Mouse (Mus musculus) embryonic facial prominence, embryonic 12.5 days (tissue): ENCODE results near the gene Cox7a2. TPM values are rescaled to one million over a fixed set of nuclear protein-coding genes. Genes with fewer than 3 reads are reported as not detected.

Experiments used
- ATAC-seq: fragments of 200-750 bp; cut with Nextera tagmentation; 2 replicates; pipeline ENCODE4 v1.8.0; 2017; ENCODE audit not compliant: insufficient number of reproducible peaks, insufficient read depth, low FRiP score, low TSS enrichment
- H3K27ac ChIP-seq: fragments of 300-500 bp; sonication (generic); 2 replicates; pipeline ENCODE4 v1.5.1; 2016; ENCODE audit warnings: mild to moderate bottlenecking
- H3K27me3 ChIP-seq: fragments of 300-500 bp; sonication (generic); 2 replicates; pipeline ENCODE4 v1.6.1; 2016; ENCODE audit warnings: mild to moderate bottlenecking, moderate library complexity
- H3K36me3 ChIP-seq: fragments of 300-500 bp; sonication (generic); 2 replicates; pipeline ENCODE4 v1.6.1; 2016; ENCODE audit warnings: mild to moderate bottlenecking
- H3K4me1 ChIP-seq: fragments of 300-500 bp; sonication (generic); 2 replicates; pipeline ENCODE4 v1.6.1; 2016
- H3K4me2 ChIP-seq: fragments of 300-500 bp; sonication (generic); replicated peaks from 2 replicates; pipeline ENCODE4 v1.6.1; 2016; ENCODE audit warnings: mild to moderate bottlenecking, moderate library complexity
- H3K4me3 ChIP-seq: fragments of 300-500 bp; sonication (generic); 2 replicates; pipeline ENCODE4 v1.5.1; 2016; ENCODE audit warnings: mild to moderate bottlenecking
- H3K9ac ChIP-seq: fragments of 300-500 bp; sonication (generic); 2 replicates; pipeline ENCODE4 v1.6.1; 2016; ENCODE audit warnings: mild to moderate bottlenecking, moderate library complexity
- H3K9me3 ChIP-seq: fragments of 300-500 bp; sonication (generic); 2 replicates; pipeline ENCODE4 v1.6.1; 2016; ENCODE audit warnings: mild to moderate bottlenecking, moderate library complexity
- WGBS: fragments of 180-500 bp; shearing (Covaris S2); methylation state at CpG from one replicate; pipeline ENCODE4 v1.1.7; 2016; 5-methylcytosine and 5-hydroxymethylcytosine counted together
- polyA plus RNA-seq: library from polyadenylated mRNA; unstranded; fragments of >200 nt; fragmentation: Nextera tagmentation; extraction: Ambion mirVana; gene quantifications from 2 replicates; pipeline ENCODE4 v1.2.1, GENCODE M21; 2016

The Cox7a2 gene
- polyA plus RNA-seq, 1 experiment from 2014 or later = 580 TPM

DNA sequence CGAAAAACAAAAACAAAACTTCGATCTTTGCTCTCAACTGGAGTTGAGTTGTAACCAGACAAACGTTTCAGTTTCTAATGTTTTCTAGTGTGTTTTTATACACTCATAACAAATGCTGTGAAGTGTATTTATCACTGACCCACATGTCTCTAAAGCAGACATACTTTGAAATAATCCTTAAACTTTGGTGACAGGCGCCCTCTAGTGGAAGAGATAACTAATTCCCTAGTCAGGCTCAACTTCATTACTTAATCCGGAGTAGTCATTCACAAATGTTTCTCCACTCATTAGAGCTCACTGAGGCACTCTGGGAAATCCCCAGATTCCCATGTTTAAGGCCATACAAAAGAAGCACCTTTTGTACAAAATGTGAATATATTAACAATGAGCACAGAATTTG is 36.6 kb downstream of the Cox7a2 start:
- Histone ChIP-seq H3K27ac (no peak overlapping the region), H3K4me3 (no peak overlapping the region), H3K4me1 (peaks cover 17% of the 10 kb centered on the region), H3K9me3 (peaks cover 3% of the 10 kb centered on the region; the same call in 1 of the 2 replicates), H3K27me3 (peaks cover 13% of the 10 kb centered on the region), H3K36me3 (no peaks in the 10 kb centered on the region), H3K4me2 (no peak overlapping the region), H3K9ac (no peak overlapping the region)
- ATAC-seq = no peak
- 36% methylated on average over 5 of the region's 5 CpGs for WGBS

DNA sequence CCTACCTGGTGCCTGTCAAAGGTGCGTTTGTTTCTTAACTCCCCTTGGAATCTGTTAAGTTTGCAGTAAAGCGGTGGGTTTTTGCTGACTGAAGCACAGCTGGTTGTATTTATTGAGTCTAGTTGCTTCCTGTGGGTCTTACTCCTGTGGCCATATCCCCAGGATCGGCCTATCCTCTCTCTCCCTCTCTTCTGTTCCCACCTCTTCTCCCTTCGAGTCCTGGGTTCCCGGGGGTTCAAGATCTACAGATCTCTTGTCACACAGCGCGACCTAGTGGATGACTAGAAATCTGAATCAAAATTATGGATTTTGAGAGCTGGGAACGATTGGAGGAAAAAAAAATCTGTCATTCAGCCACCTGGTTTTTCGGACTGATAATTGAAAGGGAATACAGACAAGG is 38.6 kb downstream of the Cox7a2 start:
- H3K4me3 ChIP-seq = no peak overlapping the region; the same call in 1 of the 2 replicates

DNA sequence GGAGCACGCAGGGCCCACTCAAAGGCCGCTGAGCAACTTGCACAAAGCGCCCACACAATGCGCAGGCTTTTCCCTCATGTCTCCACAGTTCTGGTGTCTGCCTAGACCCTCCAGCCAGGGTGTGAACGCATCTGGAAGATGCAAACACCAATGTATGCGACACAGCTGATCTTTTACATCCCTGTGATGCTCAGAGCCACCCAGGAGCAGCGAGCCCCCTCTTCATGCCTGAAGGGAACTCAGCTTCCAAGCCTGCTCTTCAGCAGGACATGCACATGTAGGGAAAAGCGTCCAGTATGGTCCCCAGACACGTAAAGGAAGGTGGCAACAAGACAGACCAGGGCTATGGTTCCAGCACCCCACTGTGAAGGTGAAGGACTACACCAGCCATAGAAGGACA is 39.5 kb downstream of the Cox7a2 start:
- no peak for ATAC-seq
- H3K27me3 ChIP-seq = peaks cover 13% of the 10 kb centered on the region
- 30% methylated on average over 9 of the region's 9 CpGs for WGBS
- 0 out of 2 replicates have a peak overlapping the region, but pooled peaks have one; percentile 1 for H3K27ac ChIP-seq
- peak overlapping the region; percentile 55 for H3K4me3 ChIP-seq
- no peaks in the 10 kb centered on the region for H3K36me3 ChIP-seq
- H3K4me1 ChIP-seq = peaks cover 22% of the 10 kb centered on the region
- H3K4me2 ChIP-seq = peak overlapping the region; percentile 68
- H3K9ac ChIP-seq = 0 out of 2 replicates have a peak overlapping the region, but pooled peaks have one; percentile 59
- peaks cover 3% of the 10 kb centered on the region; the same call in 1 of the 2 replicates for H3K9me3 ChIP-seq

More for the DNA sequence above, 38.6 kb downstream of the Cox7a2 start:
- Histone ChIP-seq H3K27me3 (peaks cover 13% of the 10 kb centered on the region), H3K9me3 (peaks cover 3% of the 10 kb centered on the region; the same call in 1 of the 2 replicates), H3K27ac (no peak overlapping the region), H3K36me3 (no peaks in the 10 kb centered on the region), H3K4me2 (peak overlapping the region; percentile 68), H3K4me1 (peaks cover 17% of the 10 kb centered on the region), H3K9ac (no peak overlapping the region)
- no peak for ATAC-seq
- WGBS = 7% methylated on average over 9 of the region's 9 CpGs

DNA sequence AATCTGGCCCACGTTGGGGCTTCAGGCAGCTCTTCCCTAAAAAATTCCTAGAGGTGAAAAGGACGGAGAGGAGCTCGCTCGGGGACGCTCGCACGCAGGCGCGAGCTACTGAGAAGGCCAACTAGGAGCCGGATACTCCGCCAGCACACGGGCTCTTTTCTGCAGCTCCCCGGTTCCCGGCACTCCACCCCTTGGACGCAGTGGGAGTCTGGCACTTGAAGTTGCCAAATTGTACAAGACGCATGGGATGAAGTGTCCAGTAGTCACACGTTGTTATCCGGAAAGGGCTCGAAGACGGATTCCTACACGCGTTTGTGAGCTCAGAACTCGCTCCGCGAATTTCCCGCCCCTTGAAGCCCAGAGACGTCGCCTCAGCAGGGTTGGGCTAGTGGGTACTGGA is 40.2 kb downstream of the Cox7a2 start:
- Histone ChIP-seq H3K27me3 (peaks cover 13% of the 10 kb centered on the region), H3K9ac (peak overlapping the region; percentile 59; the same call in 1 of the 2 replicates), H3K4me1 (peaks cover 28% of the 10 kb centered on the region), H3K4me3 (peak overlapping the region; percentile 55), H3K27ac (0 out of 2 replicates have a peak overlapping the region, but pooled peaks have one; percentile 76), H3K36me3 (no peaks in the 10 kb centered on the region), H3K4me2 (peak overlapping the region; percentile 68), H3K9me3 (peaks cover 3% of the 10 kb centered on the region; the same call in 1 of the 2 replicates)
- WGBS = 2% methylated on average over 28 of the region's 28 CpGs
- ATAC-seq = no peak

DNA sequence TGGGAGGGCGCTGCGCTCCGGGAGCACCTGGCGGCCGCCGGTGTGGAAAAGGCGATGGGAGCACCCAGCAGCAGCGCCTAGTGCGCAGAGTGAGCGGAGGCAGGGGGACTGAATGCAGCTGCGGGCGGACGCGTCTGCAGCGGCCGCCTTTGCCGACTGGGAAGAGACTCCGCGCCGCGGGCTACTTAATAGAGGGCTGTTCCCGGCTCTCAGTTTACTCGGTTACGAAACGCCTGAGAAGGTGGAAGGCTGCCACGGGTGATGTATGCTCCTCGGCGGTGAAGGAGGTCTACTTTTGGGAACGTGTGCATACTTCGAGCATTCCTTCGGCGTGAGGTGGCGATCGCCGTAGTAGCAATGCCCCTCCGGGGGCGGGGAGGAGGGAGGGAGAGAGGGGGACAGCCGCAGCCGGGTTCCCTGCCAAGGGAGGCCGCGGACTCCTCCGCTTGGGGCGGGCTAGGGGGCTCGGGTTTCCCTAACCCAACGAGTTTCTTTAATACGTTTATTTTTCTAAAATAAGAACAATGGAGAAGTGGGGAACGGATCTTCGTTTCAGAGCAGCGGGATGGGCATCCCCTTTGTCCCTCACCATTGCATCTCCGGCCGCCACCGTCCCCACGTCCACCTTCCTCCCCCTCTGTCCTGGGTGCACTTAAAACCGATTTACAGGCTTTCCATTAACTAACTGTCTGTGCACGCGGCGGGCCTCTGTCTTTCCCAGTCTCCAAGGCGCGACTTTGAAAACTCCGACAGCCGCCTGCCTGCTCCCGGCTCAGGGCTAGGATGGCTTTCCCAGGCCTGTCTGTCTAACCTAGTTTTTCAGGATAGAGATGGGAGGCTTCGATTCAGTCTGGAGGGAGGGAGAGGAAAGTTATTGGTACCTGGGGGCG is 41.0 kb downstream of the Cox7a2 start, which contains the start of gene Col12a1:
TSS of gene Col12a1 (minus strand) at position 351 of the 890 bp plus-strand sequence.
- peak within 1 kb of the TSS; percentile 55 for H3K4me3 ChIP-seq
- H3K9ac ChIP-seq = peak within 1 kb of the TSS; percentile 59
- peaks cover 33% of the 10 kb centered on the region for H3K4me1 ChIP-seq
- peaks cover 13% of the 10 kb centered on the region for H3K27me3 ChIP-seq
- ATAC-seq = peak; percentile 48
- peak within 1 kb of the TSS; percentile 68 for H3K4me2 ChIP-seq
- H3K9me3 ChIP-seq = peaks cover 3% of the 10 kb centered on the region; the same call in 1 of the 2 replicates
- no peaks in the 10 kb centered on the region for H3K36me3 ChIP-seq
- H3K27ac ChIP-seq = peak within 1 kb of the TSS; percentile 76
- under 1% methylated on average over 64 of the region's 64 CpGs for WGBS

DNA sequence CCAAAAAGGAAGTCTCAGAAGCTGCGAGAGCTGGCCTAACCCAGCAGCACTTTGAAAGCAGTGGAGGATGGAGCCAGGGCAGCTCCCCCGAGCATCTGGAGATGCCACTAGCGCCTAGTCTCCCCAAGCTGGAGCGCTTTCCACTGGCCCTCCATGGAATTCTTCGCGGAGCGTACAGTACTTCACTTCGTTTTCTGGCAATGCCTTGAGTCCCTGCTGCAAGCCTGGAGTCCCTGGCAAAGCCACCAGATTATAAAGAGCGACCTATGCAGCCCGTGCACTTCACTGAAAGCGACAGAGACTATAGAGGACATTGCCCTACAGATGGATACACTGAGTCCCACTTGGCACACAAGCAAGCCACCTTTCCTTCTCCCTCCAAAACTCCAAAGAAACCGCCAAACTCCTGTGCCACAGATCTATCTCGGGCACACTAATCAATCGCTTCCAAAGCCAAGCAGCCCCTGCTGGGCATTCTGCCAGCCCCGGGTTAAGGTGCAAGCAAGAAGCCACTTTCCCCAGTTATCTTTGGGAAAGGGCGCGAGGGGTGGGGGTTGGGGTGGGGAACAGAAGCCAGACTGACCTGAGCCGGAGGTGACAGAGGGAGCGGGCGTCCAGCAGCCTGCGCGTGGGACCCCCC is 41.7 kb downstream of the Cox7a2 start:
- under 1% methylated on average over 22 of the region's 22 CpGs for WGBS
- H3K4me1 ChIP-seq = peaks cover 33% of the 10 kb centered on the region
- peak overlapping the region; percentile 68 for H3K4me2 ChIP-seq
- H3K4me3 ChIP-seq = peak overlapping the region; percentile 55
- peaks cover 13% of the 10 kb centered on the region for H3K27me3 ChIP-seq
- H3K36me3 ChIP-seq = no peaks in the 10 kb centered on the region
- peak overlapping the region; percentile 59 for H3K9ac ChIP-seq
- peak overlapping the region; percentile 76 for H3K27ac ChIP-seq
- peaks cover 3% of the 10 kb centered on the region; the same call in 1 of the 2 replicates for H3K9me3 ChIP-seq
- ATAC-seq = no peak

DNA sequence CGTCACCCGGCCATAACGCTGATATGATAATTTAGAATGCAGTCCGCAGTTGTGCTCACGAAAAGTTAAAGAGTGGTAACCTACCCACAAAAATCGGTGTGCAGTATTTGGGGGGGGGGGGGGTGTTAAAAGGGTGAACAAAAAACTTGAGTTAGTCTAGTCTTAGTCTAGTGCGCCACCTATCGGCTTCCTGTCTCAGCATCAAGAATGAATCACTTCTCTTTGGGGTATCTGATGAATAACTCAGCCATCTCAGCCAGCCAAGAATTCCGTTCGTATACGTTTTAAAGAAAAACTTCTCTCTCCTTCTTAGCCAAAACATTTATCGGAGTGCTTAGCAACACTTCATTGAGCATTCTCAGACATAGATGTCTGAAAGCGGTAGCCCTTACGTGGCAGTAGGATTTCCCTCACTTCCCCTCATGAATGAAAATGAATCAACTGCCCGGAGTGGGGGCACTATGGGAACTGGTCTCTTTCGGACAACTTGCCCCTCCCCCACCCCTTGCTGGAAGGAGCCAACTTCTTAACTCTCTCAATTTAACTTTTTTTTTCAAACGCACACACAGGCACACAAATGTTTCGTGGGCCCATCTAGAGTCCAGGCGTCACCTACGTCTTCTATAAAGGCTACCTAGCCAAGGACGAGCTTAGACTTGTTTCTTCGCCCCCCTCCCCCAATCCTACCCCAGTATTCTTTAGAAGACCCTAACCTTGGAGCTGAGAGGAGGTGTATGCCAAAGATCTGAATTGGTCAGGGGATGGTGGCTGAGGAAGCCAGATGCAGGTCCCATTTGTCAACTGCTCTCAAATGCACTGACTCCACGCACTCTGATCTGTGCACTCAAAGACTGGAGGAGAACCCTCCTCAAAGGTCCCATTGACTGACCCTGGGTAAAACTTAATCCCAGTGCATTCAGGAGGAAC is 42.5 kb downstream of the Cox7a2 start:
- Histone ChIP-seq H3K9me3 (peaks cover 3% of the 10 kb centered on the region; the same call in 1 of the 2 replicates), H3K36me3 (no peaks in the 10 kb centered on the region), H3K27ac (peak overlapping the region; percentile 76; the same call in 1 of the 2 replicates), H3K4me1 (peaks cover 33% of the 10 kb centered on the region), H3K27me3 (peaks cover 13% of the 10 kb centered on the region), H3K4me2 (peak overlapping the region; percentile 68), H3K4me3 (peak overlapping the region; percentile 55), H3K9ac (peak overlapping the region; percentile 59)
- ATAC-seq = no peak
- WGBS = 6% methylated on average over 23 of the region's 23 CpGs

DNA sequence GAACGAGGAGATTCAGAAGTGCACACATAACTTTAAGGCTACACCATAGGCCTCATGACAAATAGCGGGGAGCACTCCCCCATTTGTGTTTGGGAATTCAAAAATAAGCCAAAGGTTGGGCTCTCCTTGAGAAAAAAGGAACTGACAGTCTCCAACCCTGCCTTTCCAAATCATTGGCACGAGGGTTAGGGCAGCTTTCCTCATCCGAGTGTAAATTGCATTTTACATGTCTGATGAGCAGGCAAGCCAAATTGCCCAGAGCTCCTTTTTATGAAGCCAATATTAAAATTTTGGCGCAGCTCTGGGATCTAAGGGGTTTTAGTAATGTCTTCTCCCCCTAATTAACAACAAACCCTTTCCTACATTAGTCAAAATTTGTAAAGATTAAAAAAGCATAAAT is 43.2 kb downstream of the Cox7a2 start:
- Histone ChIP-seq H3K4me1 (peaks cover 33% of the 10 kb centered on the region), H3K9ac (no peak overlapping the region), H3K4me3 (peak overlapping the region; percentile 55), H3K36me3 (no peaks in the 10 kb centered on the region), H3K27ac (no peak overlapping the region), H3K4me2 (peak overlapping the region; percentile 68), H3K9me3 (no peaks in the 10 kb centered on the region), H3K27me3 (peaks cover 13% of the 10 kb centered on the region)
- ATAC-seq = no peak
- WGBS = 32% methylated on average over 5 of the region's 5 CpGs

DNA sequence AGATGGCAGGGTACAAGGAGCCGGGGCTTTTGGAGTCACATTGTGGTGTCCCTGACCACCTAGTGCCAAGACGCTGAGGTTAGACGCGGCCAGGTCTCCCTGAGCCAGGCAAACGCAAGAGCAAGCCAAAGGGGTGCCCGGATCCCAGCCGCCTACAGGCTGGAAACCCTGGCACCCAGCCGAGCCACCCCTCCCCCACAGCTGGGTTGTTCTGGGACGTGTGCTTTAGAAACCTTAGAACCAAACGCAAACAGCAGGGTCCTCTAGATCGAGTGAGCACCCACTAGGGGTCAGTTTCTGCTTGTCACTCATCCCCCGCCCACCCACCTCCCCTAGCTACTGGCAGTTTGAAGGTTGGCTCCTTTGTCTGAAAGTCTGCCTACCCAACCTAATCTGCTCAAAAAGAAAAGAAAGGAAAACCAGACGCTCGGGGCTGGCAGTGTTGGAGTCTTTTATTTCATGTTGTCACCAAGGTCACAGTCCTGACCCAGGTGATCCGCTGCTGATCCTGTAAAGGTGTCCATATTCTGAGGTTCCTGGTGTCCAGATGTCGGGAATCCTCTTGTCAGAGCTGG is 45.1 kb downstream of the Cox7a2 start:
- Histone ChIP-seq H3K9me3 (no peaks in the 10 kb centered on the region), H3K4me3 (peak overlapping the region; percentile 16; the same call in 1 of the 2 replicates), H3K4me2 (peak overlapping the region; percentile 48), H3K27me3 (peaks cover under 1% of the 10 kb centered on the region; the same call in 1 of the 2 replicates), H3K27ac (no peak overlapping the region), H3K9ac (no peak overlapping the region), H3K36me3 (no peaks in the 10 kb centered on the region), H3K4me1 (peaks cover 18% of the 10 kb centered on the region)
- peak; percentile 41; the same call in 1 of the 2 replicates for ATAC-seq
- WGBS = 3% methylated on average over 16 of the region's 16 CpGs
